Mouse (Mus musculus) neural tube, embryonic 14.5 days (tissue): Measurements from ENCODE around the gene Atxn7l3b. TPM values are rescaled to one million over a fixed set of nuclear protein-coding genes. Genes with fewer than 3 reads are reported as not detected.

ENCODE experiments used
- ATAC-seq: fragments of 200-750 bp; cut with Nextera tagmentation; 2 replicates; pipeline ENCODE4 v1.8.0; 2017; ENCODE audit warnings: low read depth, mild to moderate bottlenecking, moderate TSS enrichment, moderate library complexity
- H3K27ac ChIP-seq: fragments of 300-500 bp; sonication (generic); 2 replicates; pipeline ENCODE4 v1.5.1; 2014; ENCODE audit warnings: low read depth, mild to moderate bottlenecking, control low read depth, low read length, moderate library complexity, mixed read lengths
- H3K27me3 ChIP-seq: fragments of 300-500 bp; sonication (generic); 2 replicates; pipeline ENCODE4 v1.6.1; 2014; ENCODE audit warnings: low read length; ENCODE audit not compliant: control insufficient read depth, insufficient read depth
- H3K36me3 ChIP-seq: fragments of 300-500 bp; sonication (generic); 2 replicates; pipeline ENCODE4 v1.6.1; 2014; ENCODE audit warnings: low read length, mixed read lengths; ENCODE audit not compliant: control insufficient read depth, insufficient read depth
- H3K4me1 ChIP-seq: fragments of 300-500 bp; sonication (generic); 2 replicates; pipeline ENCODE4 v1.6.1; 2014; ENCODE audit warnings: low read length; ENCODE audit not compliant: control insufficient read depth, insufficient read depth
- H3K4me2 ChIP-seq: fragments of 300-500 bp; sonication (generic); 2 replicates; pipeline ENCODE4 v1.6.1; 2014; ENCODE audit warnings: mild to moderate bottlenecking, low read depth, low read length, control low read depth
- H3K4me3 ChIP-seq: fragments of 300-500 bp; sonication (generic); 2 replicates; pipeline ENCODE4 v1.5.1; 2014; ENCODE audit warnings: low read depth, low read length, control low read depth, mixed read lengths
- H3K9ac ChIP-seq: fragments of 300-500 bp; sonication (generic); replicated peaks from 2 replicates; pipeline ENCODE4 v1.6.1; 2014; ENCODE audit warnings: low read depth, mild to moderate bottlenecking, control low read depth, low read length, mixed read lengths
- H3K9me3 ChIP-seq: fragments of 300-500 bp; sonication (generic); 2 replicates; pipeline ENCODE4 v1.6.1; 2016; ENCODE audit warnings: low read length; ENCODE audit not compliant: control insufficient read depth
- WGBS: fragments of 180-500 bp; shearing (Covaris S2); extraction: QIAGEN DNeasy Blood & Tissue Kit; methylation state at CpG from one replicate; pipeline ENCODE4 v1.1.7; 2014; 5-methylcytosine and 5-hydroxymethylcytosine counted together
- polyA plus RNA-seq: library from polyadenylated mRNA; unstranded; fragments of >200 nt; fragmentation: Nextera tagmentation; extraction: Ambion mirVana; gene quantifications from 2 replicates; pipeline ENCODE4 v1.2.1, GENCODE M21; 2014

The Atxn7l3b gene
- polyA plus RNA-seq, 1 experiment from 2014 or later: 330 TPM

DNA sequence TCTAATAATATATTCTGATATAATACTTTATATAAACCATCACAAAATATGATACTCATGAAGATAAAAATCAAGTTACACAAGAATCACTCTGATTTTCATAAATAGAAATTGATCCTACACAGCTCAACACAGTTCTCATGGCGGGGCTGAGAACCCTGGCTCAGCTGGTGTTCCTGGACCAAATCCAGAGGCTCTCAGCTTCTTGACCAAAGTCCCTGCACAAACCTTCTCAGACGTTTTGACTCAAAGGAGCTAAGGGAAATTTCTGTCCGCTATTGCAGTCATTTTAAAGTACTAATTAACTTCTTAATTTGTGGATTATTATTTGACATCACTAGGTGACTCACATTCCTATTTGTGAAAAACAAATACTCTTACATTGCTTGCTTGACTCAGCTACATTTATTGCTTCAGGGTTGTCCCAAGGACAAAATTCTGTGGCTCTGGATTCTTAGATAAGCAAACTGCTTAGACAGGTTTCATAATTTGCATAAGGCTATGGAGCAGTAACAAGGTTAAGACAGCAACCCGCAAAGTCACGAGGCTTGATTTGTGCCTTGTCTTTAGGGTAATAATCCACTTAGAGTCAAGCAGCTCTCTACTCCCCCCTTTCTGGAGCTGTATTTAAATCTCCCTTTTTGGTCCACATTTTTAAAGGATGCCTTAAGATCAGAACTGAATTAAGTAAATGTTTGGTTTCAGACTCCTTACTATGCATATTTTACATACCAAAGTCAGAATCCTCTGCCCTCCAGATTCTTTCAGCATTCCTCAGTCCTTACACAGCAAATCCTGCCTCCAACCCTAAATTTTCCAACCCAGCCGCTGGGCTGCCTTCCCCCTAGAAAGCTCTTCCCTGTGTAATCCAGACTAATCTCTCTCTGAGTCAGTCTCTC, 45.8 kb downstream of the Atxn7l3b start:
- H3K4me3 ChIP-seq: no peak overlapping the region
- H3K36me3 ChIP-seq: no peaks in the 10 kb centered on the region
- no peaks in the 10 kb centered on the region for H3K27me3 ChIP-seq
- no peak overlapping the region for H3K9ac ChIP-seq
- no peaks in the 10 kb centered on the region for H3K4me1 ChIP-seq
- WGBS: 38% methylated on average over 6 of the region's 6 CpGs
- no peak overlapping the region for H3K27ac ChIP-seq
- H3K4me2 ChIP-seq: no peak overlapping the region
- 0 out of 2 replicates have a peak, but pooled peaks have one; percentile 51 for ATAC-seq
- no peaks in the 10 kb centered on the region for H3K9me3 ChIP-seq

DNA sequence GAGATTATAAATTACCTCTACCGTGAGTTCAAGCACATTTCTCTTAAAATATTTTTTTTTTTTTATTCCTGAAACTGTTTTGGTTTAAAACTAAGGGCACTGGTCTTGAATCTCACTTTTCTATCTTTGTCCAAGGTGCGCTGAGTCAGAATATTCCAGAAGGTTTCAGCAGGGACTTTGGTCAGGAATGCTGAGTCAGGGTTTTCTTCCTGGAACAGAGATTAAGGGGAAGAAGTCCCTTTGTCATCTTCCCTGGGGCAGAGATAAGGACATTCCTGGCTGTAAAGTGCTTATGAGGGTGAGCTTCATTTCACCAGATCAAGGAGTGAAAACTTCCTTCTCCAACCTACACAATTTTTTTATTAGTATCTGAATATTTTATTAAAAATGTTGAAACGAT, 46.7 kb downstream of the Atxn7l3b start:
- H3K27me3 ChIP-seq: no peaks in the 10 kb centered on the region
- no peak for ATAC-seq
- H3K27ac ChIP-seq: no peak overlapping the region
- H3K4me1 ChIP-seq: peaks cover under 1% of the 10 kb centered on the region; the same call in 1 of the 2 replicates
- H3K9me3 ChIP-seq: no peaks in the 10 kb centered on the region
- no peaks in the 10 kb centered on the region for H3K36me3 ChIP-seq
- WGBS: 89% methylated on average over 3 of the region's 3 CpGs
- H3K9ac ChIP-seq: no peak overlapping the region
- no peak overlapping the region for H3K4me3 ChIP-seq
- H3K4me2 ChIP-seq: no peak overlapping the region

DNA sequence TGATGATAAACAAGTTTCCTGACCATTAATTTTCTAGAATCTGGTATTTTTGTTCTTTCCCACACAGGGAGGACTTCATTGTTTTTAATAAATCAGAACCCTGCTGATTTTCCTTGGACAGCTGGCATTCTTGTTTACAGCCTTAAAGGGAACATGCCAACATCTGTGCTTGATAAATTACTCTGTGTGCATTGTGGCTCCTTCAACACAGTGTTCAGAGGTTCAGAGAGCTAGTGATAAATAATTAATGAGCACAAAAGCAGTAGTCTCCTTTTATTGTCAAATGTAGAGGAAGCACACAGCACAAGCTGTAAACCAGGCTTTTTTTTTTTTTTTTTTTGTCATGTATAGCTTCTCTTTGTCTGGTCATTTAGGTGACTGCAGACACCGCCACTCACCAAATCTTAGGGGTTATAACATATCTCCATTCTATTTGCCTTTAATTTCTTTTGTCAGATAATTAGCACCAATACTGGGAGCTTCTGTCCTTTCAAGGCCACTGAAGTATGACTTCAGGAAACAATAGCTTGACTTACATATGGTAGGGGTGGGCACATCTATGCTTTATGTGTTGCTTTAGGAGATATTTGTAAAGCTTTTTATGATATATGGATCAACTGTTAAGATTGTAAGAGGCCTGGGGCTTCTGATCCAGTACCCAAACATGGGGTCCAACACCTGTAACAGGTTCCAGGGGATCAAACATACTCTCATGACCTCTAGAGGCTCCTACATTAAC, 52.0 kb downstream of the Atxn7l3b start:
- no peak overlapping the region for H3K4me3 ChIP-seq
- H3K9me3 ChIP-seq: no peaks in the 10 kb centered on the region
- H3K9ac ChIP-seq: no peak overlapping the region
- H3K4me2 ChIP-seq: no peak overlapping the region
- ATAC-seq: peak; percentile 97
- H3K27ac ChIP-seq: peak overlapping the region; percentile 52; the same call in 1 of the 2 replicates
- no peaks in the 10 kb centered on the region for H3K36me3 ChIP-seq
- H3K4me1 ChIP-seq: peaks cover 7% of the 10 kb centered on the region; the same call in 1 of the 2 replicates
- 20% methylated on average over 1 of the region's 1 CpGs for WGBS
- H3K27me3 ChIP-seq: no peaks in the 10 kb centered on the region
